Mouse (Mus musculus) CD4-positive, CD25-positive, alpha-beta regulatory T cell, adult 2 months (primary cell): ENCODE results near the gene Adgrv1.

Experiments
- DNase-seq: peaks from one replicate; pipeline ENCODE4 v3.0.0-alpha.2; 2012; ENCODE audit warnings: low read depth, low spot score

The Adgrv1 gene

DNA sequence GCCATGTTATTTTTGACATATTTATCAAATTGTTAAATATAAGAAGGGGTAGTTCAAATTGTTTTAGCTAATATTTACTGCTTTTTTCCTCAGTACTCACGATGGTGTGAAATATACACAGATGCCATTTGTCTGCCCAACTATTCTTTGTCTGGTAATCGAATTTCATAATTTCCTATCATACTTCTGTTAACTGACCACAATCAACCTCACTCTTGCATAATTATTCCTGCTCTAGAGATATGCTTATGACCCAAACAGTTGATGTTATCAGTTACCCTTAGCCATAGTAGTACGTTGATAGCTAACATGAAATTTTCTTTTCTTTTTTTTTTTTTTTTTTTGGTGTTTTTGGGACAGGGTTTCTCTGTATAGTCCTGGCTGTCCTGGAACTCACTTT lies 393.5 kb downstream of the Adgrv1 start:
- DNase-seq, result no peak

DNA sequence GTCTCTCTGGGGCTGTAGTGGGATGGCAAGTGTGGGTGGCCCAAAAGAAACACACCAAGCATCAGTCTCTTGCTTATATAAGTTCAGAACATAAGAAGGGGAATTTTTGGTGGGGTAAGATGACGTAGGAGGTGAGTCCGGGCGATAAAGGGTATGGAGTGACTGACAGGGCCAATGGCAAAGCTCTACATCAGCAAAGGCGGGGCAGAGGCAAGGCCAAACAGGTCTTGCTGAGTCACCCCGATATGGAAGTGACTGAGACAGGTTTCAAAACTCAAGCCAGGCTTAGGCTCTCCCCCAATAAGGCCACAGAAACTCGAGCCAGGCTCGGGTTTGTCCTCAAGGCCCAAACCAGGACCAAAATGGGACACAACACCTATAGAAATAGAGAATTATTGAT lies 394.1 kb downstream of the Adgrv1 start:
- DNase-seq, result no peak

- no peak for DNase-seq
These were observed 395.0 kb downstream of the Adgrv1 start for GRCm38 (mm10) chr13:81237947-81238346.

DNA sequence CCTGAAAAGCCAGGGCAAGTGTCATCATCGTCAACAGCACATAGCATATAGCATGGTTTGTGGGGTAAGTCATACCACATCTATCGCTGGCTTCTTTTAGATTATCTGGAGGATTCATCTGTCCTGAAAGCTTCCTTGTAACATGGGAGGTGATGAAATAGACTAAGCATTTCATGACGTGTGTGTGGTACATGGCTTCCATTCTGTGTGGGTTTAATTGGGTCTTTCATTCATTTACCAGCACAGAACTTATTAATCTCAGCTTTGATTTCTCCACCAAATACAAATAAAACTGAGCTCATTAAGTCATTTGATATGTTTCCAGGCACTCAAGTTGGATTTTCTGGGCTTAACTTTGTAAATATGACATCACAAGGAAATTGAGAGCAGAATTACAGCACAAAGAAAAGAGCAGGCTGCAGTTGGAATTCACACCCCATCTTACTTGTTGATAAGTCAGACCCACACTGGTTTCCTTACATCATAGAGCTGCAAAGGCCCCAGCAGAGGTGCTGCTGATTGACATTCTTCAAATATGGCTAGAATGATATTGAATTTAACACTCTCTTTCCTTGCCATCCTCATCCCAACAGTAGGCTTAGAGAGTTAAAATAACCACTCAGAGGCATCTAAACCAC lies 396.1 kb downstream of the Adgrv1 start:
- DNase-seq, result no peak

DNA sequence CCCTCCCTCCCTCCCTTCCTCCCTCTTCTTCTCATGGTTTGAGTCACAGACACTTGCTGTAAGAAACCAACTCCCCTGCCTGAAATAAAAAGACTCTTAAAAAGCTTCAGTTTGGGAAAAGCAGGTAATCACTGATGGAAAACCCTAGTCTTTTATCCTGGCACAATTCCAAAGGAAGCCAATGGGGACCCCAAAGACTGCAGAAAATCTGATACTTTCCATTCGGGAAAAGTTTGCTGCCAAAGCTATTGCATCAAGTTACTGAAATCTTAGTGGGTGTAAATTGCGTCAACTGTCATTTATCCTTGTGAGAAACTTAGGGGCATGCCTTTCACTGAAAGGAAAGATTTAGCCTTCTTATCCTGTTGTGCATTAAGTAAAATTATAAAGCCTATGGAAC lies 398.9 kb downstream of the Adgrv1 start:
- no peak for DNase-seq

DNA sequence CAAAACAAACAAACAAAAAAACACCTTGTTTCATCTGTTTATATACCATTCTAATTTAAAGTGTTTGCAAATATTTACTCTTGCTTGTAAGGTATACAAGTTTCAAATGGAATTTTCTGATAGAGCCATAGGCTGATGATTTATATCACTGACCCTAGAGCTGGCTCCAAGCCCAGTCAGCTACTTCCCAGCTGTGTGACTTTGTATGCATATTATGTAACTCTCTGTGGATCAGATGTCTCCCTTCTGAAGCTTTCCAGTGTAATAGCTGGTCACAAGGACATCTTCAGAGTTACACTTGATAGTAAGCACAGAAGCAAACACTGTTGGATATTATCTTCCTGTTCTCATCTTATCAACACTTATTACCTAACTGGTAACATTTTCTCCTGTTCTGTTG lies 400.1 kb downstream of the Adgrv1 start:
- DNase-seq, result no peak

- no peak for DNase-seq
These were observed 402.8 kb downstream of the Adgrv1 start for GRCm38 (mm10) chr13:81230161-81230560.

GRCm38 (mm10) chr13:81223768-81224167 lies 409.2 kb downstream of the Adgrv1 start:
- no peak for DNase-seq

DNA sequence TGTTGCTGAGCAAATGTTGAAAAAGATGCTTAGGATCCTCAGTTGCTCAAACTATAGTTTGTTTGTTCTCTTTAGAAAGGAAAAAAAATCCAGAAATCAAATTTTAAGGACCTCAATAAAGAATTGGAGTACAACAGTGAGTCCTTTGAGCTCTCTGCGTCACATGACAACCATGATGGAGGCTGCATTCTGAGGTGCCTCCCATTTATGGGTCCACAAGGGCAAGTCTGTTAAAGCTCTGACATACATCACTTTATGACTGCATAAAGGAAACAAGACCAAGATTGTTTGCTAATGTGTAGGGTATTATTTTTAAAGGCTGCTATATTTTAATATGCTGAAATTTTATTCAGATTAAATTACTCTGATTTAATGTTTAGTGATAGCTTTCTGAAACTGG lies 410.6 kb downstream of the Adgrv1 start:
- no peak for DNase-seq

GRCm38 (mm10) chr13:81211436-81211835 lies 421.5 kb downstream of the Adgrv1 start:
- DNase-seq, result no peak

GRCm38 (mm10) chr13:81210516-81210915 lies 422.4 kb downstream of the Adgrv1 start:
- DNase-seq, result no peak

DNA sequence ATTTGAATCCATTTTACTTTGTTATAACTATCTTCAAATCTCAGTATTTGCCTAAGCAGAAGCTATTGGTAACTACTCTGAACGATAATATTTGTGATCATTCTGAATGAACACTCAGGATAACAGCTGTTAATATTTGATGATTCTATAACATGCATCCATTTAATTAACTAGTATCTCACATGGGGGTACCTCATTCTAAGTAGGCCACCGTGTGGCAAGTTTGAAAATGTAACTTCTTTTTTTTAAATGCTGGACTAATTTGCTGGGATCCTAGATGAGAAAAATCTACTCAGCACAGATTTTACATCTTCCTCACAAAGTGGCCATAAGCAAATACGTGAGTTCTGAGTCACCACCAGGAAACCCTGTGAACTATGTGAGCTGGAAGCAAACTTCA lies 423.1 kb downstream of the Adgrv1 start:
- DNase-seq, result peak; percentile 23

DNA sequence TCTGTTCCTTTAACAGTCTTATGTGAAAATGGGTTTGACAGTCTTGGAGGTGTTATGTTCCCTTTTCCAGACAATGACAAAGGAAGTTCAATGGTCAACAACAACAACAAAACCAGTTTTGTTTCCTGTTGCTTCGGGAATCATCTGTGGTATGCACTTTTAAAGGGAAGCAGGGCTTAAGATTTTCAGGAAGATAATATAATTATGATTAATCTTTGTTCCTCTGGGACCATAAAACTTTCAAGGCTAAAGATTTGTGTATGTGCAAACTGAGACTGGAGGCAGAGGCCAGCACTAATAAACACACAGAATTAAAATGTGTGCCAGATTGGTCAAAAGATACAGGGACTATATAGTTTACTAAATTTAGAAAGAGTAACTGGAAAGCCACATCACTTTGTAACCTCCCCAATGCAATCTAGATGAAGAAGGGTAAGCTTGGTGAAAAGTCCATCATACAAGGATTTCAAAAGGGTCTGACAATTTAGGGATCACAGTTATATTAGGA lies 424.8 kb downstream of the Adgrv1 start:
- DNase-seq, result no peak

- DNase-seq, result peak; percentile 62
These were observed 450.7 kb downstream of the Adgrv1 start for GRCm38 (mm10) chr13:81181966-81182908.

DNA sequence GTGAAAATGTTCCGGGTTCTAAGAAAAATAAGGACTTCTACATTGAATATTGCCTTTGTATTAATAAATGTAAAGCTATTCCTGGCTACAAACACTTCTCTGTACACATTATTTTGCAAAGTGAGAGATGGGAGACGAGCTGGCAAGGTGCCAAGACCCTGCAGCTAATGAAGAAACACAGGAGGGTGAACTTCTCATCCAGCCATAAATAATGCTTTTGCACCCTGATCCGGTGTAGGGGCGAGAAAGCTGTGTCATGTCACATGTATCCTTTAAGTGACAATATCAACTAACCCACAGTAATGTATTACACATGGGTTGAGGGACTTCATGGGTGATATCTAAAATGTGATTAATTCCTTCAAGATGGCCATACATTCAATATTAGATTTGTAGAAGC lies 451.5 kb downstream of the Adgrv1 start:
- DNase-seq, result no peak

GRCm38 (mm10) chr13:81176820-81177219 lies 456.1 kb downstream of the Adgrv1 start:
- peak; percentile 9 for DNase-seq

DNA sequence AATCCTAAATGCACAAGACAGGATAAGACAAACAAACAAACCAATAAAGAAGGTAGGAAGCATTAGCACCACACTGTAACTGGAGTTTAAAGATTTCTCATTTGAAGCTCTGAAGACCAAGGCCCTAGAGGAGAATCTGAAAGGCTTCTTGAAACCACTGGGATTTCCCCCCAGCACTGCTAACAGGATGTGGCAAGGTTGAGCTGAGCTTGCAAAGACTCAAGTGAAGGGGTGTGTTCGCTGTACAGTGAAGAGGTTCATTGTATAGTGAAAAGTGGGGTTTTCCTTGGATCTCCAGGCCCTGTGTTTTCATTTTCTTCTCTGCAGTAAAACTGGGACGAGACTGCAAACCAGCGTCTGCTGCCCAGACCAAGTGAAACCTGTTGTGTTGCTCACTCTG lies 456.9 kb downstream of the Adgrv1 start:
- peak; percentile 88 for DNase-seq

- DNase-seq, result no peak
These were observed 461.8 kb downstream of the Adgrv1 start for GRCm38 (mm10) chr13:81171115-81171514.

GRCm38 (mm10) chr13:81167450-81167849 lies 465.5 kb downstream of the Adgrv1 start:
- DNase-seq, result no peak

DNA sequence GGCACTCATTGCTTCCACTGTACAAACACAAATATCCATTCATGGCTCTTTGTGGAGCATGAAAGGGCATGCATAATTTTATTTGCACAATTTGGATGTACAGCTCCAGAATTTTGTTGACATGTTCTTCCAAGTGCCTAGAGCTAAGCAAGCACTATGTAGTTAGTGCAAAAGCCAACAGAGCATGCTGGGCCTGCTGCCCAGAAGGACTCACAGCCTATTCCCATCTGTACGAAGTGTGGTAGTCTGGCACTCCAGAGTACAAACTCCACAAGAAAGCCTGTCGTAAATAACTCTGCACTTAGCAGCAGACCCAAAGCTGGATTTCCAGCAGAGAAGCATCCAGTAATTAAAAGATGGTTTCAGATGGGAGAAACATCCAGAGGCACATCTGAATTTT lies 473.1 kb downstream of the Adgrv1 start:
- DNase-seq, result no peak

DNA sequence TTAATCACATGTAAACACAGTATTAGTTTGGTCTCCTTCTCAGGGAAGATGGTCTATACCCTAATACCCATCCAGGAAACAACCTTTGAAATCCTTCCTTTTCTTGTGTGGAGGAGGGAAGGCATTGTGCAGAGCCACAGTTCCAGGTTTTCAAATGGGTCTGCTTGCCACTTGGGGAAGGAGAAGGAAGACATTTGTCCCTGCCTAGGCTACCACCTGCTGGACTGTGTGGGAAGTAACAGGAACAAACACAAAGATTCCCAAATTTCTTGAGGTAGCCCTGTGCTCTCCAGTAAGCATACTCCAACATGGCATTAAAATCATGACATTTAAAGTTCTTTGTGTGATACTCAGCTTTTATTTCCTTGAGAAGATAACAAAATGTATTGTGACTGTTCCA lies 477.6 kb downstream of the Adgrv1 start:
- peak; percentile 14 for DNase-seq

- DNase-seq, result no peak
These were observed 488.5 kb downstream of the Adgrv1 start for GRCm38 (mm10) chr13:81144434-81144833.
